Mouse (Mus musculus) gastrocnemius, postnatal 10 days (tissue): ENCODE results near the gene Eml6. TPM values are rescaled to one million over a fixed set of nuclear protein-coding genes. Genes with fewer than 3 reads are reported as not detected.
A peak's percentile ranks its signal among the peaks of the same experiment; 100 is the strongest.
"Not testable (repeated sequence)": the region's sequence is repeated elsewhere in the genome, so short reads cannot be mapped to it uniquely, and the experiment has no call there.

Experiments used
- DNase-seq: peaks from one replicate; pipeline ENCODE4 v3.0.0; 2021; ENCODE audit warnings: mixed read lengths
- total RNA-seq, 2 experiments: library from RNA; stranded (reverse); gene quantifications; 2 replicates each; pipeline ENCODE4 v1.2.3; 2021

Gene Eml6
- total RNA-seq, 2 experiments from 2014 or later, result 1.7 to 2.1 TPM

- no peak for DNase-seq
Observed at GRCm38 (mm10) chr11:29788921-29789638, 236.8 kb downstream of the Eml6 start.

GRCm38 (mm10) chr11:29788499-29788898, 237.3 kb downstream of the Eml6 start:
- no peak for DNase-seq

DNA sequence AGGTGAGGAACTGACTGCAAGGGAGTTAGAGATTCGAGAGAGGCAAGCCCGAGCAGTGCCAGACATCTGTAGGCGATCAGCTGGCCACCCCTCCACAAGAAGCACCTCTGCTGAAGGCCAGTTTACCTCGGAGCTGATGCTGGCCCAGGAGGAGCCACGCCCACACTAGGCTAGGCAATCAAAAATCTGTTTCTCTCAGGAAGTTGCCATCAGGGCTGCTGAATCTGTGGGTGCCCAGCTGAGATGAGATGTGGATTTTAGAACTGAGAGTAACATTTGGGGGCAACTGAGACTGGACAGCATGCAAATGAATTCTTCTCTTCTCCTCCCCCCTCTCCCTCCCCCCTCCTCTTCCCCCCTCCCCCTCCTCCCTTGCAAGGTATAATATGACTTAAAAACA, 238.4 kb downstream of the Eml6 start:
- no peak for DNase-seq

GRCm38 (mm10) chr11:29786583-29787219, 239.1 kb downstream of the Eml6 start:
- DNase-seq, result no peak

DNA sequence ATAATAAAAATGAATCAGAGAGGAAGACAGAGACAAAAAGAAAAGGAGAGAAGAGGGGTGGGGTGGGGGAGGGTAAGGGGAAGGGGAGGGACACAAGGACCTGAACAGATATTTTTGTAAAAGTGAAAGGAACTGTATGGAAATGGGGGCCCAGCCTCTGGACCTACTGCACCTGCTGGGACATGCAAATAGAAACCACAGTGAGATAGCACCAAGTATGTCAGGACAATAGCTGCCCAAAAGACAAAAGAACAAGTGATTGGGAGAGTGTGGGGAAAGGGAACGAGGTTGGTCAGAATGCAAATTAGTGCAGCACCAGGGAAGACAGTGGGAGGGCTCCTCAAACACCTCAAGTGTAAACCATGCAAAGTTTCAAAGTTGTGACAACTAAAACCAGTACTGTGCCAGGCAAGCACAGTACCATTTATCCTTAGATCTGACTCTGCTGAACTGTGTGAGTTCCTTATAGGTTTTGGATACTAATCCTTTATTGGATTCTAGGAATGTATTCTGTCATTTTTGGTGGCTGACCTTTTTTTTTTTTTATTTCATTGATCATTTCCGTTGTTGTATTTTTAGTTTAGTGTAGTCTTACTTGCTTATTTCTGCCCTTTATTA, 246.3 kb downstream of the Eml6 start:
- no peak for DNase-seq

GRCm38 (mm10) chr11:29778936-29779335, 246.9 kb downstream of the Eml6 start:
- DNase-seq, result no peak

GRCm38 (mm10) chr11:29777964-29778363, 247.9 kb downstream of the Eml6 start:
- peak; percentile 71 for DNase-seq

DNA sequence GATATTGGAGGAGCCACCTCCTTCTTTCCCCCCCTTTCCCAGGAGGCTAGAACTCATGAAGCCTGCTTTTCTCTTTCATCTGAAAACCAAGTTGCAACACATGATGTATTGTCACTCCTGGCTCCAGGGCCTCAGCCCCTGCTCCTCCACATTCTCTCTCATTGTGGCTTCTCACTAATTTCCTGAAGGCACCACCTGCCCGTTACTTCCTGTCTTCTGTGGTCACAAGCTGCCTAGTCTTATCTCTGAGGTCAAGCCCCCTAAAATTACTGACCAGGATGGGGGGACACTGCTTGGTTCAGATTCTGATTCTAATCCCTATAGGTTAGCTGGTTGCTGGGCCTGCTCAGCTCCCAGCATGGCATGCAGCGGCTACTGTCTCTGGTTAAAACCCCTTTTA, 251.1 kb downstream of the Eml6 start:
- no peak for DNase-seq

- peak; percentile 13 for DNase-seq
Observed at GRCm38 (mm10) chr11:29774296-29774695, 251.5 kb downstream of the Eml6 start.

DNA sequence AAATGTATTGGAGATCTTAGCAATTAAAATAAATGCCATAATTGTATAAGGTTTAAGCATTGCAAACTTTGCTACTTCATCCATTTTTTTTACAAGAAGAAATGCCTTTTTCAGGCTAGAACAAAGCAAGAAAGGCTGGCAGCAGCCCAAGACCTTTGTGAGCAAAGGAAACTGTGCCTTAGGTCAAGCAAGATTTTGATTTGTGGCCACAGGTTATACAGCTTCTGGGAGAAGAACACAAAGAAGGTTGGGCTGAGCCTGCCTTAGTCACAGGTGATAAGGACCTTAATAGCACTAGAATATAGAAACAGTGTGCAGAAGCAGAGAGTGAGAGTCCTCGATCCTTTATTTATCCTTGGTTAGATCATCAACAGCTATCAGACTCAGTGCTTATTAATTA, 253.6 kb downstream of the Eml6 start:
- no peak for DNase-seq

DNA sequence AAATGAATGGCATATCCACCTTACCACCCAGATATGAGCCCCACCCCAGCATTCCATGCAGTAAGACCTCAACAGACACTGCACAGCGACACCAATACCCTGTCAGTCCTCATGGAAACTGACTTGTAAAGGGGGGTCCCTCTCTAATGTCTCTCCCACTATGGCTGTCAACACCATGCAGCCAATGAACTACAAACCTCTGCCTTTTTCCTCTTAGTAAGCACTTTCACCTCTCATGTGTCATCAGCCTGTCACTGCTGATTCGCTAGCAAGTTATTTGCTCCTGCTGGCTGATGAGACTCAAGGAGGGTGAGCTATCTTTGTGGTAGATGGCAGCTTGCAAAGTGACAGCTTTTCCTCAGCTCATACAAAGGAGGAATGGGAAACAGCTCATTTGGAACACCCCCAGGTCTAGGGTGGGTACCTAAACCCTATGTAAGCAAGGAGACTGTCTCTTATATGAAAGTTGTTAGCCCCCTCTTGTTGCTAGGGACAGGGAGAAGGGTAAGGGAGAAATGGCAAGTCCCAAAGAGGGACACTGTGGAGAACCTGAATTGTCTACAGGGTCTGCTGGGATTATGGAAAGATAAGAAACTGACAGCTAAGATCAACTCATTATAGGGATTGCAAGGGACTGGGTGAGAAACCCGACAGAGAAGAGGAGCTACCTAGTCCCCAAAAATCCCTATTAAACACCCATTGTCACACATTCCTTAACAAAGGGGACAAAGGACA, 255.0 kb downstream of the Eml6 start:
- no peak for DNase-seq

DNA sequence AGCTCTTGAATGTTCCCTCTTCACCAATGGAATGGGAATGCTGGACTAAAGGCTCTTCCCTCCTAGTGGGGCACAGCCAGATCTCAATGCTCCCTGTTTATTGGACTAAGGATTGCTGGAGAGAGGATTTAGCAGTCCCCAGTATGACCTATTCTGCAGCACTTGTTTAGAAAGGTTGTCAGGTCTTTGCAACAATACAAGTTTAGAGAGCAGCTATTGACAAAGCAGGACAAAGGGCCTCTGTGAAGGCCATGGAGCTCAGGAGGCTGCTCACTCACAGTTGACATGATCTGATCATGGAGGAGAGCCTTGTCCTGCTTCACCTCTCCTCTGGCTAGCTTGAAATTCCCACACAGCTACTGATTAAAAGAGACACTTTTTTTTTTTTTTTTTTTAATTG, 257.3 kb downstream of the Eml6 start:
- DNase-seq, result no peak

GRCm38 (mm10) chr11:29766313-29766982, 259.4 kb downstream of the Eml6 start:
- no peak for DNase-seq

GRCm38 (mm10) chr11:29765063-29765462, 260.8 kb downstream of the Eml6 start:
- no peak for DNase-seq

GRCm38 (mm10) chr11:29762768-29763167, 263.1 kb downstream of the Eml6 start:
- no peak for DNase-seq

DNA sequence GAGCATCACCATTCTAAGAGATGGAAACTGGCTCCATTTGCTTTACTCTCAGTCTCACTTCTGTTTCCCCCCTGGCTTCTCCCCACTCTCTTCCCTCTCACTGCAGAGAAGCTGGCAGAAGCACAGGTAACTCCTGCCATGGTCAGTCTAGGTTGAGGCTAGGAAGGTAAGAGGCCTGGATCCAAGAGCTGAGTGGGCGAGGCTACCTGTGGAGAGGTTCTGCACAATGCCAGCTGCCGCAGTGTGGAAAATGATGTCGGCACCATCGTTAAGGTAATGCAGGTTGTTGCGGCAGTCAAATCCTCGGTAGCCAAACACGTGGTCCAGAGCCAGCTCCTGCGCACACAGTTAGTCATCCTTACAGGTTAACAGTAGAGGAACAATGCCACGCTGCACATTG, 264.4 kb downstream of the Eml6 start:
- no peak for DNase-seq

- no peak for DNase-seq
Observed at GRCm38 (mm10) chr11:29758617-29759016, 267.2 kb downstream of the Eml6 start.

DNA sequence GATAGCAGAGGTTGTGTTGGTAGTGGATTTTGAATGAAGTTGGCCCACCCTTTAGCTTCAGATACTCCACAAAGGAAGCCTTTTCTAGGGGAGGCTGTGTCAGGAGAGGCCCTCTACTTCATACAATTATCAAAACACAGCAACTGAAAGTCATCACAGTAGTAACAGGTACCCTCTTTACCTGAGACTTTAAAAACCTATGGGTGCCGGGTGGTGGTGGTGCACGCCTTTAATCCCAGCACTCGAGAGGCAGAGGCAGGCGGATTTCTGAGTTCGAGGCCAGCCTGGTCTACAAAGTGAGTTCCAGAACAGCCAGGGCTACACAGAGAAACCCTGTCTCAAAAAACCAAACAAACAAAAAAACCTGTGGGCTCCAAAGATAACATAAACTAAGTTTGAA, 269.8 kb downstream of the Eml6 start:
- not testable (repeated sequence) for DNase-seq

DNA sequence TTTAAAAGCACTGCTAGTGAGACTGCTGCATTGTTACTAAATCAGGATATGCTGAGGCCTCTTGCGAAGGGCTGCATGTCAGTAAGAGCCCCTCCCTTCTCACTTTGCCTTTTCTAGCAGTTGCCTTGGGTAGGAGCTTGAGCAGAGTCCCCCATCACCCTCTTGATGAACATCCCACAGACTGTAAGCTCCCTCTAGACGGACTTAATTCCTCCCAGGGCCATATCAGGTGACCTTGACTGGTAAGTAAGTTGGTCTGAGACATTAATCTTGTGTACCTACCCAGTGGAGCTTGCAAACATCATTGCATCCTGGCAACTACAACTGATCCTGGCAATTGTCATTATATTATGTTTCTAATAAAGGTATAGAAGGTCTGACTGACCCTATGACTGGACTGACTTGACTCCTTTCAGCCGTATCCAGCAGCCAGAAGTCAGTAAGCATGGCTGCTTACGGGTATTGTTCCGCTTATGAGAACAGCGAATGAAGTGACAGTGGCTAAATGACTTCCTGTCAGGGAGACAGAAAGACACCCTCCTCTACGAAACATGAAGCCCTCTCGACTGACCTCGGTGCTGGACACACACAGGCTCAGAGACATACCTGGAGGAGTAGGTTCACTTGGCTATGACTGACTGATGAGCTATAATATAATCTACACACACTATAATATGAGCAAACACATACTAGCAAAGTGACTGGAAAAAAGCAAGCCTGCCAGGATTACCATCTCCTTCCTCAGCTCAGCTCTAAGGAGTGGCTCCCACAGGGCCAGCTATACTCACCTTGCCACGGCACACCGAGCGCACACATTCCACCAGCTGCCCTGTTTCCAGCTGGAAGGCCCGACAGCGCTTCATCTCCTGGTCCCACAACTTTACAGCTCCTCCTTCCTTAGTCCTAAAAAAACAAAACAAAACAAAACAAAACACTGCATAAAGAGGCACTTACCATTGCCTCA, 273.9 kb downstream of the Eml6 start:
- DNase-seq, result no peak

DNA sequence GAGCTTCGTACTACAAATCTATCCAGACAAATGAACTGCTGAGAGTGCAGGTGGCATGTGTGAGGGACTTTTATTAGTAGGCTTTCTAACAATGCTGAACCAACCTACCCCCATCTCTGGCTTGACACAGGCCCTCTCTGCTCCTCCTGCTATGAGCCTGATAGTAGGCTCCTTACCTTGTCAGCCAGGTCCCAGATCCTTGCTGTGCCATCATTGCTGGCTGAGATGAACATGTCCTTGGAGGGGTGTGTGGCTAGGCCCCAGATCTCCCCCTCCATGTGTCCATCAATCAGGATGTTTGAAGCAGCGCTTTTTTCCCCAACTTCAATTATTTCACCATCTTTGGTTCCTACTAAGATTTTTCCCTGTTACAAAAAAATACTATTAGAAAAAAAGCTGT, 274.8 kb downstream of the Eml6 start:
- DNase-seq, result no peak

DNA sequence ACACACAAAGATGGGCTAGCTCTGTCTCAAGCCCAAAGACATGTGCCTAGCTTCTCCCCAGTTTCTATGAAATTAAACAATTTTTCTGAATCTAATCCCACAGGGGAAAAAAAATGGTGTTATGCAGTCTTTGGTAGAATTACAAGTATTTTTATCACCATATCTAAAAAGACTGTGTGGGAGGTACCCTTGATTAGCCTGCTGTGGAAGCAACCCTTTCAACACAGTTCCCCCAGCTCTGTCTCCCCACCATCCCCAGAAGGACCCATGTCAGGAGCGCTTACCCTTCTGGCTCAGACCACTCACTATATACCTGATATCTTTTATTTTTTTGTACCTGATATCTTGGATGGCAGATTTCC, 276.4 kb downstream of the Eml6 start:
- DNase-seq, result no peak
